Mouse (Mus musculus) urinary bladder, postnatal 4 days (tissue): Measurements from ENCODE around the gene Gm26992.

Experiments
- DNase-seq, 2 experiments: peaks; one replicate each; pipeline ENCODE4 v3.0.0; 2021 to 2022; ENCODE audit warnings: low spot score in 2 of 2

Gm26992 gene

DNA sequence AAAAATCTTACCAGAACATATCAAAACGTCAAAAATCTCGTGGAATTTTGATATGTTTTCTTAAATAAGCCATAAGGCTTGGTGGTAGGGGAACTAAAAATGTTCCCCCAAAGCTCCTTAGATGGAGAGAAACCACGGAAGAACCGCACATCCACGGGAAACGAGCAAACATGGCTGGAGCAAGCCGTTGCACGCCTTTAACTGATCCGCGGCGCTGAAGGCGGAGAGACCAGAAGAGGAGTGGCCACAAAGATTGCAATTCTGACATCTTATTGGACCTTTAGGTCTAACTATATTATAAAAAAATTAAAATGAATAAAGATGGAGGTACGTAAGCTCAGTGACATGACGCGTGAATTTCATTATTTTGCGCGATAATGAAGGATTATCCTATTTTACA lies 61.2 kb downstream of the Gm26992 start:
- DNase-seq: peak in 1 of 2 experiments; percentile 66

DNA sequence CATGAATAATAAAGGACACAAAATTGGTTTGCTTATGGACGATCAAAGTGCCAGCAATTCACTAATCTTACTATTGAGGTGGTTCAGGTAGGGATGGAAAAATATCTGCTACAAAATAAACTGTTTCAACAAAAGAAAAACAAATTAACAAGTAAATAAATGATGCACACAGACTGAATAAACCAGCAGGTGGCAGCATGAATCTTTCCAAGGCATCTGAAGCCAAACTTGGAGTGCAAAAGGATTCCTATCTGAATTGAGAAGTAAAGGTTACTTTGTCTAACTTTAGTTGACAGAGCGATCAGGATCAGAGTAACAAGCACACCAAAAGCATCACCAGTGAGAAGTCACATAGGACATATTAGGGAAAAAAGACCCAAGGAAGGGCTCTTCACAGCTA lies 62.2 kb downstream of the Gm26992 start:
- DNase-seq: no peak

DNA sequence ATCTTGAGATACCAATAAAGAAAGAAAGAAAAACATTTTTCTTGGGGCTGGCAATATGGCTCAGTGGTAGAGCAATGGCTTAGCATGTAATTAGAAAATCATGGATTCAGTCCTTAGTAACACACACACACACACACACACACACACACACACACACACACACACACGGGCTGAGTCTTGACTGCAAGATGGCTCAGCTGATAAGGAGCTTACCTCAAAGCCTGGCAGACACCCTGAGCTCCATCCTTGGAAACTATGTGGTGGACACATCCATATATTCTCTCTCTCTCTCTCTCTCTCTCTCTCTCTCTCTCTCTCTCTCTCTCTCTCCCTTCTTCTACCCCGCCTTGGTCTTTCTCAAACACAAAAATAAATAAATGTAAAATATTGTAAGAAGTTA lies 69.0 kb downstream of the Gm26992 start:
- no peak for DNase-seq

DNA sequence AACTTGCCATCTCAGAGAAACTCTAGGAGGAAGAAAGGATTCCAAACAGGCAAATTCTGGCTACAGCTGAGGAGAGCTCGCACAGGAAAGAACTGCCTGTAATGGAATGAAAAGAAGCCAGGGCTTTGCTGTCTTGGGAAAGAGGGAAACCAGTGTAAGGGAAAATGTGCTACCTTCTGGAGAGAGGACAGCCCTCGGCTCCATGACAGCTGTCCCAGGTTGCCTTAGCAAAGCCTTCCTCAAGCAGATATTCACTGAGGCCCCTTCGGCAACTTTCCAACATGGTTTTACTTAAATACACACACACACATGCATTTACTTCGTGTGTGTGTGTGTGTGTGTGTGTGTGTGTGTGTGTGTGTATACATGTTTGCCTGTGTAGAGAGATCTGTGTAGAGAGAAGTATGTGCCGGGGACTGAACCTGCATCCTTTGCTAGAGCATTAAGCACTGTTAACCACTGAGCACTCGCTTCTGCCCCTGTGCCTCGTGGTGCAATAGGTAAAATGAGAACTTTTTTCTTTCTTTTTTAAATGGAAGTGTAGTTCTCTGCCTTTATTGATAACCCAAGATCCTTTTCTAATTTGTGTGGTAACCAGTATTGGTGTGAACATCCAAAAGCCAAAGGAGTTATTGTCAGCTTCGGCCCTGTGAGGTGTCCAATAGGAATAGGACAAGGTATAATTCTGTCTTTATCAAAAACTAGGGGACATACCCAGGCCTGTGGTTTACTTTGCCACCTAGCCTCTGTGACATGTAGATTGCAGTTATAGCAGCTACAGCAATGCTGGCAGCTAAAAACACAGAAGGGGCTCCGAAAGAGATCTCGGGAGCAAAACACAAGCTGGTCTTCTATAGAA lies 70.8 kb downstream of the Gm26992 start:
- DNase-seq: no peak

DNA sequence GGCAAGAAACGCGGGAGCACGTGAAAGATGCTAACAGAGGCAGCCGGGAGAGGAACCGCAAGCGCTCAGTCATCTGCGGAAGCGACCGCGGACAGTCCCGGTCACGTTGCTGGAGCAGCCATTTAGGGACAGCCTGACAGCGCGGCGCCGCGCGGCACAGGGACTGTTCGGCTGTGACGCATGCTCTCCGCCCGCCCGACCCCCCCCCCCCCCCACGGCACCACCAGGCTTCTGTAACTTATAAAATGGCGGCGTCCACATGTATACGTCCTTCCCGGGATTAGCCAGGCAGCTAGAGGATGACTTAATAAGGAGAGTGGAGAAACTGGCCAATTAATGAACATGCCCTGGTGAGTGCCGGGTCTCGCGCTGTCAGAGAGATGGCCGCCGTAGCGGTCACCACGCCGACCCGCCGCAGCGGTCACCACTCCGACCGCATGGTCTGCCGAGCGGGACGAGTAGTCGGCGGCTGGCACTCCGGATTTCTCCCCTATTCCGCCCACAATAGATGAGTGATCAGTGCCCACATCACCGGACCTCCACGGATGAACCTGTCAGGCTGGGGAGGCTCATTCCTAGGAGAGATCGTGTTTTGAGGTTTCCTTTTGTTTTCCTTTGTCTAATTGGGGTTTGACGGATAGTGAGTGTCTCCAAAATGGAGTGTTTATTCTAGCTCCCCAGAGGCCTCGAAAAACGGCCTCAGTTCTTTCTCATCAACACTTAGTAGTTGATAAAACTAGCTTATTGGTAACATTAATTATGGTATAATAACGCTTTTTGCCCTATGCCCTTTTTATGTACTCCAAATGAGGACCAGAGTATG lies 71.8 kb downstream of the Gm26992 start:
- peak; percentile 38 to 69 for DNase-seq

DNA sequence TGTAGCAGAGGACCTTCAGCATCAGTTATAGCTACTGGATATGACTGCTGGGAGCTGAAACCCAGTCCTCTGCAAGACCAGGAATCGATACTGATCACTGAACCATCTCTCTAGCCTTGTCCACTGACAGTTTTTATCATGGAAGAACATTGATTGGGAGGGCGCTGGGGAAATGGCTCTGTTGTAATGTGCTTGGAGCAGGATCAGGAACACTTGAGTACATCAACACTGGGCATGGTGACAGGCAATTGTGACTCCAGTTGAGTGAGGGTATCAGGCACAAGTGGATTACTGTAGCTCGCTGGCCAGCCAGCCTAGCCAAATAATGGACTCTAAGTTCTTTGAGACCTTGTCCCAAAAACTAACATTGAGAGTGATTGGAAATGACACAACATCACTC lies 77.6 kb downstream of the Gm26992 start:
- DNase-seq: no peak

DNA sequence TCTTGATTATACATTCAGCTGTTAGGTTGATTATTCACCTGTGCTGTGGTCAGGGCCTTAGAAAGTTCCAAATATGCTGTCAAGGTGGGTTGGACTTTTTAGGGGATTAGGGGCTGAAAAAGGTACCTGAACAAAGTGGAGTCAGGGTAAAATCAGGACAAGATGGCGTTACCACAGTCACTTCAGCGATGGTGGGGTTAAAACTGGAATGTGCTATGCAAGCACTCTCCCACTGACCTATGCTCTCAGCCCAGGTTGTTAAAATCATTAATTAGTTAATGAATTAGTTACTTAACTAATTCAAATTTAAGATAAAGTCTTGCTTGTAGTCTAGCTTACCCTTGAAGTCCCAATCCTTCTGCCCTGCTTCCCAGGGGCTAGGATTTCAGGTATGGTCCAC lies 78.3 kb downstream of the Gm26992 start:
- no peak for DNase-seq

DNA sequence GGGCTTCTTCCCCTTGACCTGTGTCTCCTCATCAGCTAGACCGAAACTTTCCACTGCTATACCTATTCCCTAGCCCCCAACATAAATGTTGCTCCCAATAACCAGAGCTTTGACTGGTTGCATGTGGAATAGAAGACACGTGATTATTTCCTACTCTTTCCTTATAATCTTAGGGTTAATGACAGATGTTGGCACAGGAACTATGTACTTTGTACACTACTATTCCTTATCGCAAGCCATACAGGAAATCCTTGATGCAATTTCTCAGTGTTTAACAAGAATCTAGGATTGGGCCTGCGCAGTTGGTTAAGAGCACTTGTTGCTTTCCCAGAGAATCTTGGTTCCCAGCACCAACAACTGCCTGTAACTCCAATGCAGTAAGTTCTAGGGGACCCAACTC lies 86.4 kb downstream of the Gm26992 start:
- DNase-seq: no peak

DNA sequence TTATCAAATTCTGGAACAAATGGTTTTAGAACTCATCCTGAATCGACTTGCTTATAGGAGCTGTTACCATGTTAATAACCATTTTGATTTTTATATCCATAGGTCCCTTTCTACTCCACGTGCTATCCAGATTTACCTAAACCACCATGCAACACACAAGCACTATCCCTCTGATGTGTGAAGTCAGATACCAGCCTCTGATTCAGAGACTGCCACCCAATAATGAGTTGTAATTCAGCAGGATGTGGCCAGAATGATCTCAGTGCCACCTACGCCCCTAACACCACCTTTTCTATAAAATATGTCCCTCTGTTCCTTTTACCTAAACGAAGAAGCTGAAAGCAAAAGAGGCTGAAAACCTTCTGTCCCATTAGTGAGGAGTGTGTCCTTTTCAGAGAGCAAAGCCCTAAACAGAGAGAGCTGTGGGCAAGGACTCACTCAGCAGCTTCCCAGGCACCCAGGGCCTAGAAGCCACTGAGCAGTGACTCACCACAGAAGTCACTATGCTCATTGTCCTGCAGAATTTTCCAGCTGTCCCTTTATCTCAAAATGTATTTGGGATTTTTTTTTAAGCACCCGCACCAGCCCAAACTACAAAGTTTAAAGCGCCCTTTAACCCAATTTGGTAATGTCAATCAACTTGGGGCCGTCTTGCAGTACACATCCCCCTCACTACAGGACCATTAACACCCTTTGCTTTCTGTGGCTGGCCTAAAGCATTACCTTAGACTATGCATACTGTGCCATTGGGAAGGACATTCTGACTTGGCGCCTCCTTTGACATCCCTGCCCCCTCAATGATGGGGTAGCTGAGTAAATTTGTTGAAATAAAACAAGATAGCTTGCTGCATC lies 87.6 kb downstream of the Gm26992 start:
- no peak for DNase-seq

DNA sequence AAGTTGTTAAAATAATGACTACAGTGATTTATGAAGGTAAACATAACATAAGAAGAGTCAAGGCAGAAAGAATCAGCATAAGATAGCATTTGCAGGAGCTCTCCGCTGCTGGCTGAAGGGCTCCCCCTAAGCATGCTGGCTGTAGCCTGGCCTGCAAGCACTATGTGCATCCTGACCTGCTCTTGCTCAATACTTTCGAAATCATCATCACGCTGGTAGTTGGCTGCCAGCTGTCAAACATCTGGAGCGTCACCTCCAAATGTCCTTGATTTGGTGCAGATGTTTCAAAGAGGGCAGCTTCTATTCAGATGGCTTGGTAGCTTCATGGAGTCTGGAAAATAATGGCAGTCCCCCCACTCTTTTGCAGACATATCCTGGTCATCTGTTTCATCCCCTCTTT lies 93.0 kb downstream of the Gm26992 start:
- DNase-seq: no peak

DNA sequence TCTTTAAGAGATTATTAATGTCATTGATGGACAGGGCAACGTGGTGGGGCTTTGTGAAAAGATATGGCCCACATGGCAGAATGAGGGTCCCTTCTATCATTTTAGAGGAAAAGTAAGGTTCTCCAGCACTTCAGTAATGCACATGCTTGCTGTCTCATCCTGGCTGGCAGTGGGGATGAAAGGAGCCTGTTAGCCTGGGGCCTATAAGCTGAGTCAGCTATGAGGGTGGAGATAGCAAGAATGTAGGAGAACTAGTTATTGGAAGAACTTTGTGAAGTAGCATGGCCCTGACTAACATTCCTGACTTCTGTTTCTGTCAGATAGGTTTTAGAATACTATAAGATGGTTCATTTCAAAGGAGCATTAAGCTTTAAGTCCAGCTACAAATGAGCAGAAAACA lies 93.5 kb downstream of the Gm26992 start:
- no peak for DNase-seq

DNA sequence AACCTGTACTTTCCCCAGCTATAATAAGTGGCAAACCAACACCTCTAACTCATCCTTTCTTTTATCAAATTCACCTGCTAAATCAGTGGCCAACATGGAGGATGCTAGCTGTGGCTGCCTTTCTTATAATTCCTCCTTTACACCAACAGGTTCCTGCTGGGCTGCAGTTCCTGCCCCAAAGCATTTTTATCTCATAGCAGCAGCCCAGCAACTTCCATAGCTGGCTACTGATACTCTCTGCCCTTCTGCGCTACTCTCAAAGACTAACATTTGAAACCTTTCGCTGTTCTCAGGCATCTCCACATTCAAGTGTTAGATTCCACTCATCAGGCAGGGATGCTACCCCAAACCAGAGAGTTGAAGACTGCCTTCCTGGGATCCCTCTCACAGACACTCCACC lies 97.0 kb downstream of the Gm26992 start:
- no peak for DNase-seq

DNA sequence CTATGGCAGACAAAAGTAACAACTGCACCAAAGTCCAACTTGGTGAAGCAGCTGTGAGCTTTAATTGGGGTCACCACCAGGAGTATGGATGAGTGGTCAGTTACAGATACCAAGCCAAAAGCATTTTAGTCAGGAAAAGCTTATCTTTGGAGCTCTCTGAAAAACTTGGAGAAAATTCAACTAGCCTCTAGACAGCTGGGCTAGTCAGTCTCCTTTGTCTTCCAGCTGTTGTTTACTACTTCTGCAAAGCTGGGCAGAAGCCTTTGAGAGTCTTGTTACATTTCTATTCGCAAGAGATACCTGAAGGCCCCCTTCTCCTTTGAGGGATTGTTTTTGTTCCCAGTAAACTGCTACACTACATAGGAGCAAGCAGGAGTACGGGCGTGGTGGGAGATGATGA lies 97.7 kb downstream of the Gm26992 start:
- no peak for DNase-seq

DNA sequence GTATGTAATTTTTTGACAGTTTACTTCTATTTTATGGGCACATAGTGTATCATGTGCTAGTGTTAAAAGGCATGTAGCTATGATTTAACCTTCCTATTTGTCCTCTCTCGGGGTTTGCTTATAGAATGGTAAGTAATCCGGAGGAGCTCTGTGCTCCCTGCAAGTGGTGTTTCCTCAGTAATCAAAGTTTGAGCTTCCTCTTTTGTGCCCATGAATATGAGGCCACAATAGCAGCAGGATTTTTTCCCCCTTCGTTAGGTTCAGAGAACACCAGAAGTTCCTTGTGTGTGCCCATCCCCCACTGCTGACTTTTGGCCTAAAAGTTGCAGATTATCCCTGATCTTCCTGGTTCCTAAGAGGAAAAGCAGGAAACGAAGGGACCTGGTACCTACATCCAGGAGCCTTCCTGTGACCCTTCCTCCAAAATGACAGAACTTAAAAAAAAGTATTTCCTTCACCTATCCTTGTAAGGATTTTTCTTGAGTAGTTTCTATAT lies 99.5 kb downstream of the Gm26992 start:
- DNase-seq: no peak

DNA sequence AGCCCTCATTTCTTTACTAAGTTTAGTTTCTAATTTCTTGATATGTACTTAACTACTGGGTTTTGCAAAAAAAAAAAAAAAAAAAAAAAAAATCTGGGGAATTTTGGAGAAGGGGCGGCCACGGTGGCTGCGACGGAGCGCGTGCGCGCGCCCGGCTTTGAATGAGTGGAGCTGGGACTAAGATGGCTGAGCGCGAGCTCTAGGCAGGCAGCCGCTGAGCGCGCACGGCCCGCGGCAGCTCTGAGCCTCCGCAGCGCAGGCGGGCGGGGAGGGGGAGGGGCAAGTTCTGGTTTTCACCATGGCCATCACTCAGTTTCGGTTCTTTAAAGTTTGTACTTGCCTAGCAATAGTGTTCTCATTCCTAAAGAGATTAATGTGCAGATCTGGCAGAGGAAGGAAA lies 107.4 kb downstream of the Gm26992 start:
- DNase-seq: peak; percentile 58 to 83
